Comparison of ENCODE assay signal across 8 mouse cellular contexts in the genomic region with DNA sequence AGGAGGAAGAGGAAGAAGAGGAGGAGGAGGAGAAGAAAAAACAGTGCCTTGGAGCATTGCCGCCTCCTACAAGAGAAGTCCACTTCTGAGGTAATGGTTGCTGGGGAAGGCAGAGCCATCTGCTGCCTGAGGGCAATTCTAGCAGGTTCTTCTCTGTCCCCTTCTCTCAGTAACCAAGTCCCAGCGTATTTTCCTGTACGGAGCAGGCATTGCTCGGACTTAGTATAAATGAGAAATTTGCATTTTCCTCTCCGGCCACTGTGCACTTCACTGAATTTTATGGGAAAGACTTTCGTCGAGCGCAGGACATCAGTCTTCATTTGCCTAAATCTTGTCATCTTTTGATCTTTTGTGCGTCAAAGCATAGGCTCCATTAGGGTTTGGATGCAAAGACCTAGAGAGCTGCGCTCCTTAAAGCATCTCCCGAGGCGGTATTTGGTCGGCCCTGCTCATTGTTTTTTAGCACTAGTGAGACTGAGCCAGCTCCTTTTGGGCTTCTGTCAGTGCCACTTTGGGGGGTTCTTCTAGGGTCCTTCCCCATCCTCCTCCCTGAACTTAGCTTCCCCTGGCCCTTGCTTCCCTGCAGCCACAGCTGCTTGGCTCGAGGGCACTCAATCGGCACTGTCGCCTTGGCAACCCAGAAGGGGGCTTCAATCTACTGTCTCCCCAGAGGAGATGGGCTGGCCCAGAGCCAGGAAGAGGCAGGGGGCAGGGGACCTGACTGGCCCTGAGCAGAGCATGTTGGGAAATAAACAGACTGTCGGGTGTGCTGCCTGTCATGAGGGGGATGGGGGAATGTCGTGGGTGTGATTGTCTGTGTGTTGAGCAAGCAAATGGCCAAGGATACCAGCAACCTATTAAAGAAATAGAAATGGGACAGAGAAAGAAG. TPM values are rescaled to one million over a fixed set of nuclear protein-coding genes. Genes with fewer than 3 reads are reported as not detected.
DNase-seq lines count a peak whose midpoint lies in the region; ATAC-seq and TF ChIP-seq lines count a peak whose summit lies in the region.
"Had no signal": no experiment of that assay in that cellular context is flagged by ENCODE, and none has a peak within 500 bp of the region (broad histone marks: within the 10 kb centered on the region; RNA-seq: fewer than 3 reads in every experiment).

No protein-coding gene starts in this region.

- H3K9ac ChIP-seq in lung, postnatal 0 days (replicated peaks; ENCODE audit: low read depth): no peak overlapping the region
- no peak overlapping the region; the same call in 1 of the 2 replicates for H3K9ac ChIP-seq in forebrain, embryonic 11.5 days (ENCODE audit: low read length)
- no peak overlapping the region for H3K9ac ChIP-seq in liver, embryonic 11.5 days (ENCODE audit: low read depth, low read length)

- no peak overlapping the region for H3K27ac ChIP-seq in lung, postnatal 0 days (ENCODE audit: low read length)
- H3K27ac ChIP-seq in forebrain, embryonic 11.5 days (ENCODE audit: low read depth, low read length): peak overlapping the region; percentile 78
- no peak overlapping the region; the same call in 1 of the 2 replicates for H3K27ac ChIP-seq in liver, embryonic 11.5 days (ENCODE audit: low read depth, low read length)
- peak overlapping the region; percentile 60; the same call in 1 of the 2 replicates for H3K27ac ChIP-seq in olfactory bulb, adult 2 months (ENCODE audit: insufficient read depth, low read depth, low read length)

- no peaks in the 10 kb centered on the region for H3K9me3 ChIP-seq in lung, postnatal 0 days (ENCODE audit: low read length)
- H3K9me3 ChIP-seq in forebrain, embryonic 11.5 days (ENCODE audit: control insufficient read depth, low read length): no peaks in the 10 kb centered on the region
- no peaks in the 10 kb centered on the region for H3K9me3 ChIP-seq in liver, embryonic 11.5 days (ENCODE audit: control insufficient read depth, low read length)

- TF ChIP-seq CTCF in lung, postnatal 0 days (IDR thresholded peaks at IDR 0.05): no peak
- no peak for TF ChIP-seq CTCF in lung, adult 2 months (IDR thresholded peaks at IDR 0.05; ENCODE audit: insufficient read depth, low read length)
- no peak for TF ChIP-seq CTCF in olfactory bulb, adult 2 months (IDR thresholded peaks at IDR 0.05; ENCODE audit: insufficient read depth, low read depth, low read length)

- H3K4me1 ChIP-seq in lung, postnatal 0 days (ENCODE audit: insufficient read depth, low read depth, low read length): 0 out of 2 replicates have a peak, but pooled peaks cover 3% of the 10 kb centered on the region
- H3K4me1 ChIP-seq in lung, adult 2 months (ENCODE audit: control insufficient read depth, insufficient read depth, low read length): no peaks in the 10 kb centered on the region
- H3K4me1 ChIP-seq in forebrain, embryonic 11.5 days (replicated peaks; ENCODE audit: control insufficient read depth, insufficient read depth, low read length): peaks cover 2% of the 10 kb centered on the region; the same call in 1 of the 2 replicates
- peaks cover 5% of the 10 kb centered on the region for H3K4me1 ChIP-seq in liver, embryonic 11.5 days (replicated peaks; ENCODE audit: control insufficient read depth, insufficient read depth, low read length)
- peaks cover 11% of the 10 kb centered on the region for H3K4me1 ChIP-seq in olfactory bulb, adult 2 months (ENCODE audit: control insufficient read depth, insufficient read depth, low read length)

- H3K4me3 ChIP-seq in lung, postnatal 0 days (ENCODE audit: low read depth, low read length): no peak overlapping the region
- no peak overlapping the region for H3K4me3 ChIP-seq in lung, adult 2 months (replicated peaks; ENCODE audit: extremely low read depth, low read depth, low read length)
- no peak overlapping the region for H3K4me3 ChIP-seq in forebrain, embryonic 11.5 days (ENCODE audit: low read depth, low read length)
- no peak overlapping the region for H3K4me3 ChIP-seq in liver, embryonic 11.5 days (ENCODE audit: low read depth, low read length)
- no peak overlapping the region for H3K4me3 ChIP-seq in olfactory bulb, adult 2 months (ENCODE audit: insufficient read depth, low read depth, low read length)

- no peaks in the 10 kb centered on the region for H3K36me3 ChIP-seq in lung, postnatal 0 days (ENCODE audit: insufficient read depth, low read length)
- no peaks in the 10 kb centered on the region for H3K36me3 ChIP-seq in forebrain, embryonic 11.5 days (ENCODE audit: control insufficient read depth, insufficient read depth, low read length)
- no peaks in the 10 kb centered on the region for H3K36me3 ChIP-seq in liver, embryonic 11.5 days (ENCODE audit: control insufficient read depth, insufficient read depth, low read length)

- TF ChIP-seq EP300 in lung, postnatal 0 days (IDR thresholded peaks at IDR 0.05): no peak

- H3K4me2 ChIP-seq in lung, postnatal 0 days (replicated peaks; ENCODE audit: low read depth, low read length): no peak overlapping the region
- H3K4me2 ChIP-seq in forebrain, embryonic 11.5 days (ENCODE audit: low read depth, low read length, severe bottlenecking): peak overlapping the region; percentile 47
- peak overlapping the region; percentile 39 for H3K4me2 ChIP-seq in liver, embryonic 11.5 days

- WGBS in lung, postnatal 0 days: 14% methylated on average over 18 of the region's 18 CpGs
- WGBS in lung, adult 2 months: 15% methylated on average over 18 of the region's 18 CpGs
- WGBS in forebrain, embryonic 11.5 days: 10% methylated on average over 18 of the region's 18 CpGs
- 27% methylated on average over 18 of the region's 18 CpGs for WGBS in liver, embryonic 11.5 days
- WGBS in olfactory bulb, adult 2 months: 25% methylated on average over 18 of the region's 18 CpGs

- TF ChIP-seq POLR2A in lung, adult 2 months (IDR thresholded peaks at IDR 0.05; ENCODE audit: borderline replicate concordance, extremely low read depth, low read depth, low read length): no peak
- TF ChIP-seq POLR2A in olfactory bulb, adult 2 months (IDR thresholded peaks at IDR 0.05; ENCODE audit: insufficient read depth, low read depth, low read length): no peak

- no peak for ATAC-seq in lung, postnatal 0 days
- ATAC-seq in forebrain, embryonic 11.5 days (replicated peaks; ENCODE audit: low FRiP score): peak; percentile 93
- ATAC-seq in liver, embryonic 11.5 days (replicated peaks; ENCODE audit: low FRiP score): peak; percentile 43; the same call in 1 of the 2 replicates
- ATAC-seq: inflammation-experienced regulatory T-cells, adult 6 months had no signal

- H3K27me3 ChIP-seq in lung, postnatal 0 days (replicated peaks; ENCODE audit: insufficient read depth, low read length): no peaks in the 10 kb centered on the region
- H3K27me3 ChIP-seq in forebrain, embryonic 11.5 days (ENCODE audit: control insufficient read depth, insufficient read depth, low read length): no peaks in the 10 kb centered on the region
- peaks cover 4% of the 10 kb centered on the region for H3K27me3 ChIP-seq in liver, embryonic 11.5 days (replicated peaks; ENCODE audit: control insufficient read depth, insufficient read depth, low read length)

- DNase-seq in lung, postnatal 0 days (ENCODE audit: low spot score): peak; percentile 47
- no peak for DNase-seq in lung, adult 2 months
- peak; percentile 89 for DNase-seq in forebrain, embryonic 11.5 days (ENCODE audit: low spot score)
- DNase-seq in liver, embryonic 11.5 days (ENCODE audit: low spot score): no peak
- no peak for DNase-seq in layer of hippocampus, adult 11-12 months (ENCODE audit: low spot score)
- DNase-seq in layer of hippocampus, adult 9-10 months (ENCODE audit: low spot score): no peak

RNA-seq across cellular contexts. Expression of gene Rnf38, which starts 13.7 kb away (rescaled TPM):
- 12.1 and 12.2 TPM in 2 replicates for polyA plus RNA-seq in lung, postnatal 0 days (2015; fragmentation: Nextera tagmentation; extraction: Ambion mirVana)
- 114 and 123 TPM in 2 replicates for polyA plus RNA-seq in lung, adult 2 months (2012; rRNA removed)
- polyA plus RNA-seq in forebrain, embryonic 11.5 days (2014; fragmentation: Nextera tagmentation; extraction: Ambion mirVana): 58.4 and 60.3 TPM in 2 replicates
- 20.2 and 24.0 TPM in 2 replicates for polyA plus RNA-seq in liver, embryonic 11.5 days (2014; fragmentation: Nextera tagmentation; extraction: Ambion mirVana)
- not detected in 2 replicates for polyA plus RNA-seq in olfactory bulb, adult 2 months (2012; ENCODE audit: insufficient read depth, insufficient read length, low replicate concordance, missing spikeins)

RNA-seq across cellular contexts. Expression of gene Melk, which starts 53.4 kb away (rescaled TPM):
- polyA plus RNA-seq in lung, postnatal 0 days (2015; fragmentation: Nextera tagmentation; extraction: Ambion mirVana): 1.6 and 3.2 TPM in 2 replicates
- 0.31 and 0.92 TPM in 2 replicates for polyA plus RNA-seq in lung, adult 2 months (2012; rRNA removed)
- polyA plus RNA-seq in forebrain, embryonic 11.5 days (2014; fragmentation: Nextera tagmentation; extraction: Ambion mirVana): 75.0 and 78.5 TPM in 2 replicates
- polyA plus RNA-seq in liver, embryonic 11.5 days (2014; fragmentation: Nextera tagmentation; extraction: Ambion mirVana): 36.0 and 42.7 TPM in 2 replicates
- polyA plus RNA-seq in olfactory bulb, adult 2 months (2012; ENCODE audit: insufficient read depth, insufficient read length, low replicate concordance, missing spikeins): not detected in 2 replicates

Comparison
In these comparisons a context has a peak if more than half of its experiments do, and no peak if none do; other contexts are left out.
1. DNase-seq: peak in lung, postnatal 0 days (single experiment) and forebrain, embryonic 11.5 days (single experiment); none in lung, adult 2 months (single experiment), liver, embryonic 11.5 days (single experiment), layer of hippocampus, adult 11-12 months (single experiment) and layer of hippocampus, adult 9-10 months (single experiment).
2. H3K27ac ChIP-seq: peak in forebrain, embryonic 11.5 days (single experiment) and olfactory bulb, adult 2 months (single experiment); none in lung, postnatal 0 days (single experiment) and liver, embryonic 11.5 days (single experiment).